Mouse (Mus musculus): ENCODE measurements around the gene Ly6g6e. TPM values are rescaled to one million over a fixed set of nuclear protein-coding genes. Genes with fewer than 3 reads are reported as not detected.

The Ly6g6e gene
- polyA plus RNA-seq, 1 experiment from 2014 or later: 9.7 TPM

DNA sequence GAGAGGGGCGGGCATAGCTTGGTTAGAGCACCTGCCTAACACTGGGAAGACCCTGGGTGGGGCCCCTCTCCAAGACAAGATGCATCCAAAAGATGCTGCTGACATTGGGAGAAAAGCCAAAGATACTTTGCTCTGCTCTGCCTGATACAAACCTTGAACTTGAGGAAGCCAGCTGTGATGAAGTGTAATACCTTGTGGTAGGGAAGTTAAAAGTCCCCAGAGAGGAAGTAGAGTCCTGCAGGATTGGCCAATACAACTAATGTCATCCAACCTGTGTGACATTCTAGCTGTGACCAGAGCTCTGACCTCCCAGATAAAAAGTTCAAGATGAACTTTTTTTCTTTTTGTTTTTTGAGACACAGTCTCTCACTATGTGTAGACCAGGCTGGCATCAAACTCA, 48.4 kb downstream of the Ly6g6e start:
- Histone ChIP-seq H3K36me3 (ENCODE audit: control insufficient read depth, insufficient read depth, low read length) (peaks cover 10% of the 10 kb centered on the region), H3K27me3 (ENCODE audit: control insufficient read depth, insufficient read depth, low read length) (no peaks in the 10 kb centered on the region), H3K9ac (replicated peaks; ENCODE audit: low read depth, low read length) (no peak overlapping the region), H3K9me3 (ENCODE audit: control insufficient read depth, low read depth, low read length) (no peaks in the 10 kb centered on the region), H3K27ac (ENCODE audit: low read length) (no peak overlapping the region; the same call in 1 of the 2 replicates), H3K4me3 (ENCODE audit: low read depth, low read length) (no peak overlapping the region), H3K4me1 (ENCODE audit: control insufficient read depth, insufficient read depth, low read length) (peaks cover 19% of the 10 kb centered on the region), H3K4me2 (replicated peaks; ENCODE audit: low read depth, low read length) (peak overlapping the region; percentile 60; the same call in 1 of the 2 replicates)
- no peak for ATAC-seq (ENCODE audit: insufficient number of reproducible peaks, insufficient read depth, low FRiP score, low read depth)
- 92% methylated on average over 1 of the region's 1 CpGs for WGBS

DNA sequence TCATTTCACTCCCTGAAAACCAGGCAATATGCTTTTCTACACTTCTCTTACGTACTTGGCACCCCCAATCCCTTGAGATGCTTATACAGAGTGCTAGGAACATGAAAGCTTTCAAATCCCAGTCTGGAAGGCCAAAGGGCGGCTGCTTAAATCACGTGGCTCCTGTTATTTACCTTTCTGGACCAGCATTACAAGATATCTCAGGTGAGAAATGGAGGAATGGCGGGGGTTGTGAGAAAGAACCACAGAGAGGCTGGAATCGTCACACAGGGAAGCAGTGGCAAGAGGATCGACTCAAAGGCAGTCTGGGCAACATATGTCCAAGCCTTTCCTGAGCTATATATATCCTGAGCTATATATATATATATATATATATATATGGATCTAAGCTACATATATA, 48.9 kb downstream of the Ly6g6e start:
- no peaks in the 10 kb centered on the region for H3K27me3 ChIP-seq (ENCODE audit: control insufficient read depth, insufficient read depth, low read length)
- ATAC-seq (ENCODE audit: insufficient number of reproducible peaks, insufficient read depth, low FRiP score, low read depth): no peak
- WGBS: 15% methylated on average over 6 of the region's 6 CpGs

DNA sequence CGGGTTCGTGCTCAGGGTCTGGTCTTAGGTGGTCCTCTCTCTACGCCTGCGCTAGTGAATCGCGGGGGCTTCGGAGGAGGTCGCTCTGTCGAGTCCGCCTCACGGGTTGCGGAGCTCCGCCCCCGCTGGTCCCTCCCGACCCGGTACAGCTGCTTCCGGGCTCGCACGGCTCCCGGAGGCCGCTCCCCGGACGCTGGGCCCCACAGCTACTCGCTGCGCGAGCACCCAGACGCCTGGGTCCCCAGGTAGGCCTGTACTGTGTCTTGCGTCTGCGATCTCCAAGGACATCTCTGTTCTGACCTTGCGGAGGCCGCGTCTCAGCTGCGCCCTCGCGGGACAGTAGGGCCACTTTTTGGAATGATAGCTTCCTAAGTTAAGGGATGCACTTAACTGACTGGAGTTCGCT, 49.5 kb downstream of the Ly6g6e start, which contains the start of gene D17H6S53E:
Gene D17H6S53E, plus strand, starts transcription at position 168 of the 406 bp plus-strand sequence.
- Histone ChIP-seq H3K36me3 (ENCODE audit: control insufficient read depth, insufficient read depth, low read length) (peaks cover 10% of the 10 kb centered on the region), H3K4me1 (ENCODE audit: control insufficient read depth, insufficient read depth, low read length) (peaks cover 17% of the 10 kb centered on the region), H3K4me3 (ENCODE audit: low read depth, low read length) (peak within 1 kb of the TSS; percentile 40), H3K27ac (ENCODE audit: low read length) (peak within 1 kb of the TSS; percentile 35; the same call in 1 of the 2 replicates), H3K27me3 (ENCODE audit: control insufficient read depth, insufficient read depth, low read length) (no peaks in the 10 kb centered on the region), H3K9me3 (ENCODE audit: control insufficient read depth, low read depth, low read length) (no peaks in the 10 kb centered on the region), H3K9ac (replicated peaks; ENCODE audit: low read depth, low read length) (peak within 1 kb of the TSS; percentile 41), H3K4me2 (replicated peaks; ENCODE audit: low read depth, low read length) (peak within 1 kb of the TSS; percentile 60)
- under 1% methylated on average over 36 of the region's 36 CpGs for WGBS
- peak; percentile 73 for ATAC-seq (ENCODE audit: insufficient number of reproducible peaks, insufficient read depth, low FRiP score, low read depth)

More for the DNA sequence above, 48.9 kb downstream of the Ly6g6e start:
- Histone ChIP-seq H3K9me3 (ENCODE audit: control insufficient read depth, low read depth, low read length) (no peaks in the 10 kb centered on the region), H3K36me3 (ENCODE audit: control insufficient read depth, insufficient read depth, low read length) (peaks cover 10% of the 10 kb centered on the region), H3K27ac (ENCODE audit: low read length) (peak overlapping the region; percentile 35; the same call in 1 of the 2 replicates), H3K9ac (replicated peaks; ENCODE audit: low read depth, low read length) (peak overlapping the region; percentile 41), H3K4me1 (ENCODE audit: control insufficient read depth, insufficient read depth, low read length) (peaks cover 17% of the 10 kb centered on the region), H3K4me3 (ENCODE audit: low read depth, low read length) (peak overlapping the region; percentile 40), H3K4me2 (replicated peaks; ENCODE audit: low read depth, low read length) (peak overlapping the region; percentile 60)

DNA sequence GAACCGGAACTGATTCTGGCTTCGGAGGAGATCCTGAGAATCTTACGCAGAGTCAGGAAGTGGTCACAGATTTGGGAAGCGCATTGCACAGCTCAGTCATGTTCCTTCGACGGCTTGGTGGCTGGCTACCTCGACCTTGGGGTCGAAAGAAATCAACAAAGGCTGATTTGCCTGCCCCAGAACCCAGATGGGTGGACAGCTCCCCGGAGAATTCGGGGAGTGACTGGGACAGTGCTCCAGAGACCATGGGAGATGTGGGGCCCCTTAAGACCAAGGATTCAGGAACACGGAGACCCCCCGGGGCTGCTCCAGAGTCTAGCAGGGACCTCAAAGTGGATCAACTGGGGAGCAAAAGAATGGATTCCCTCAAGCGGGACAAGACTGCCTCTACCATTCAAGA, 50.3 kb downstream of the Ly6g6e start:
- Histone ChIP-seq H3K27ac (ENCODE audit: low read length) (no peak overlapping the region), H3K4me3 (ENCODE audit: low read depth, low read length) (peak overlapping the region; percentile 40), H3K9me3 (ENCODE audit: control insufficient read depth, low read depth, low read length) (no peaks in the 10 kb centered on the region), H3K4me2 (replicated peaks; ENCODE audit: low read depth, low read length) (peak overlapping the region; percentile 60), H3K36me3 (ENCODE audit: control insufficient read depth, insufficient read depth, low read length) (peaks cover 10% of the 10 kb centered on the region), H3K27me3 (ENCODE audit: control insufficient read depth, insufficient read depth, low read length) (no peaks in the 10 kb centered on the region), H3K9ac (replicated peaks; ENCODE audit: low read depth, low read length) (peak overlapping the region; percentile 41), H3K4me1 (ENCODE audit: control insufficient read depth, insufficient read depth, low read length) (peaks cover 17% of the 10 kb centered on the region)
- whole genome bisulfite sequencing: 60% methylated on average over 13 of the region's 13 CpGs
- no peak for ATAC-seq (ENCODE audit: insufficient number of reproducible peaks, insufficient read depth, low FRiP score, low read depth)

Other genes with a start within 250 kb of the Ly6g6e start
- 22.3 and 27.3 TPM in 2 replicates for gene Stk19, start 240.0 kb upstream of the Ly6g6e start, polyA plus RNA-seq (2014; fragmentation: Nextera tagmentation; extraction: Ambion mirVana)
- gene Dxo, start 239.9 kb upstream of the Ly6g6e start, polyA plus RNA-seq (2014; fragmentation: Nextera tagmentation; extraction: Ambion mirVana): 52.9 and 56.4 TPM in 2 replicates
- gene Skiv2l, start 226.7 kb upstream of the Ly6g6e start, polyA plus RNA-seq (2014; fragmentation: Nextera tagmentation; extraction: Ambion mirVana): 37.7 and 39.5 TPM in 2 replicates
- gene Nelfe, start 226.5 kb upstream of the Ly6g6e start, polyA plus RNA-seq (2014; fragmentation: Nextera tagmentation; extraction: Ambion mirVana): 101 and 114 TPM in 2 replicates
- 6.7 and 9.4 TPM in 2 replicates for gene Cfb, start 214.4 kb upstream of the Ly6g6e start, polyA plus RNA-seq (2014; fragmentation: Nextera tagmentation; extraction: Ambion mirVana)
- gene Zbtb12, start 197.4 kb upstream of the Ly6g6e start, polyA plus RNA-seq (2014; fragmentation: Nextera tagmentation; extraction: Ambion mirVana): 0.87 and 1.2 TPM in 2 replicates
- not detected in 2 replicates for gene Gm20547, start 194.9 kb upstream of the Ly6g6e start, polyA plus RNA-seq (2014; fragmentation: Nextera tagmentation; extraction: Ambion mirVana)
- 2.8 TPM in 2 replicates for gene C2, start 178.6 kb upstream of the Ly6g6e start, polyA plus RNA-seq (2014; fragmentation: Nextera tagmentation; extraction: Ambion mirVana)
- gene Ehmt2, start 178.4 kb upstream of the Ly6g6e start, polyA plus RNA-seq (2014; fragmentation: Nextera tagmentation; extraction: Ambion mirVana): 69.4 and 79.4 TPM in 2 replicates
- 5.3 and 6.4 TPM in 2 replicates for gene Slc44a4, start 162.4 kb upstream of the Ly6g6e start, polyA plus RNA-seq (2014; fragmentation: Nextera tagmentation; extraction: Ambion mirVana)
- gene Neu1, start 145.6 kb upstream of the Ly6g6e start, polyA plus RNA-seq (2014; fragmentation: Nextera tagmentation; extraction: Ambion mirVana): 15.1 and 16.2 TPM in 2 replicates
- gene Hspa1b, start 117.7 kb upstream of the Ly6g6e start, polyA plus RNA-seq (2014; fragmentation: Nextera tagmentation; extraction: Ambion mirVana): 0.54 and 0.84 TPM in 2 replicates
- 0.66 TPM in 1 of 2 replicates, not detected in the other for gene Gm20481, start 107.0 kb upstream of the Ly6g6e start, polyA plus RNA-seq (2014; fragmentation: Nextera tagmentation; extraction: Ambion mirVana)
- 4.9 and 6.0 TPM in 2 replicates for gene Hspa1a, start 104.7 kb upstream of the Ly6g6e start, polyA plus RNA-seq (2014; fragmentation: Nextera tagmentation; extraction: Ambion mirVana)
- gene Hspa1l, start 104.2 kb upstream of the Ly6g6e start, polyA plus RNA-seq (2014; fragmentation: Nextera tagmentation; extraction: Ambion mirVana): 0.73 and 0.75 TPM in 2 replicates
- 177 and 205 TPM in 2 replicates for gene Lsm2, start 95.0 kb upstream of the Ly6g6e start, polyA plus RNA-seq (2014; fragmentation: Nextera tagmentation; extraction: Ambion mirVana)
- 84.0 and 92.3 TPM in 2 replicates for gene Vars, start 75.9 kb upstream of the Ly6g6e start, polyA plus RNA-seq (2014; fragmentation: Nextera tagmentation; extraction: Ambion mirVana)
- 0.18 and 0.22 TPM in 2 replicates for gene Vwa7, start 60.3 kb upstream of the Ly6g6e start, polyA plus RNA-seq (2014; fragmentation: Nextera tagmentation; extraction: Ambion mirVana)
- 16.3 and 21.3 TPM in 2 replicates for gene Sapcd1, start 48.9 kb upstream of the Ly6g6e start, polyA plus RNA-seq (2014; fragmentation: Nextera tagmentation; extraction: Ambion mirVana)
- 3.6 and 3.8 TPM in 2 replicates for gene Msh5, start 30.2 kb upstream of the Ly6g6e start, polyA plus RNA-seq (2014; fragmentation: Nextera tagmentation; extraction: Ambion mirVana)
- gene Clic1, start 26.9 kb upstream of the Ly6g6e start, polyA plus RNA-seq (2014; fragmentation: Nextera tagmentation; extraction: Ambion mirVana): 83.0 and 88.5 TPM in 2 replicates
- 292 and 322 TPM in 2 replicates for gene Ddah2, start 17.9 kb upstream of the Ly6g6e start, polyA plus RNA-seq (2014; fragmentation: Nextera tagmentation; extraction: Ambion mirVana)
- gene Ly6g6c, start 11.5 kb upstream of the Ly6g6e start, polyA plus RNA-seq (2014; fragmentation: Nextera tagmentation; extraction: Ambion mirVana): 0.30 and 0.63 TPM in 2 replicates
- 0.97 and 1.3 TPM in 2 replicates for gene Mpig6b, start 10.7 kb upstream of the Ly6g6e start, polyA plus RNA-seq (2014; fragmentation: Nextera tagmentation; extraction: Ambion mirVana)
- 1.5 and 2.1 TPM in 2 replicates for gene Ly6g6d, start 1.2 kb downstream of the Ly6g6e start, polyA plus RNA-seq (2014; fragmentation: Nextera tagmentation; extraction: Ambion mirVana)
- gene Ly6g6f, start 8.7 kb downstream of the Ly6g6e start, polyA plus RNA-seq (2014; fragmentation: Nextera tagmentation; extraction: Ambion mirVana): 0.29 TPM in 1 of 2 replicates, not detected in the other
- gene Abhd16a, start 12.4 kb downstream of the Ly6g6e start, polyA plus RNA-seq (2014; fragmentation: Nextera tagmentation; extraction: Ambion mirVana): 77.1 and 81.4 TPM in 2 replicates
- gene Ly6g5c, start 31.4 kb downstream of the Ly6g6e start, polyA plus RNA-seq (2014; fragmentation: Nextera tagmentation; extraction: Ambion mirVana): not detected in 2 replicates
- gene Ly6g5b, start 38.5 kb downstream of the Ly6g6e start, polyA plus RNA-seq (2014; fragmentation: Nextera tagmentation; extraction: Ambion mirVana): 0.49 and 0.81 TPM in 2 replicates
- 20.3 and 21.9 TPM in 2 replicates for gene Gpank1, start 44.6 kb downstream of the Ly6g6e start, polyA plus RNA-seq (2014; fragmentation: Nextera tagmentation; extraction: Ambion mirVana)
- gene Csnk2b, start 45.2 kb downstream of the Ly6g6e start, polyA plus RNA-seq (2014; fragmentation: Nextera tagmentation; extraction: Ambion mirVana): 269 and 270 TPM in 2 replicates
- gene D17H6S53E, start 49.5 kb downstream of the Ly6g6e start, polyA plus RNA-seq (2014; fragmentation: Nextera tagmentation; extraction: Ambion mirVana): 10.1 and 13.3 TPM in 2 replicates
- 0.75 and 0.77 TPM in 2 replicates for gene Apom, start 55.1 kb downstream of the Ly6g6e start, polyA plus RNA-seq (2014; fragmentation: Nextera tagmentation; extraction: Ambion mirVana)
- gene Bag6, start 58.3 kb downstream of the Ly6g6e start, polyA plus RNA-seq (2014; fragmentation: Nextera tagmentation; extraction: Ambion mirVana): 86.5 and 89.0 TPM in 2 replicates
- gene Prrc2a, start 88.0 kb downstream of the Ly6g6e start, polyA plus RNA-seq (2014; fragmentation: Nextera tagmentation; extraction: Ambion mirVana): 209 and 222 TPM in 2 replicates
- gene Aif1, start 99.2 kb downstream of the Ly6g6e start, polyA plus RNA-seq (2014; fragmentation: Nextera tagmentation; extraction: Ambion mirVana): 16.4 and 19.6 TPM in 2 replicates
- 18.5 and 21.1 TPM in 2 replicates for gene Lst1, start 111.5 kb downstream of the Ly6g6e start, polyA plus RNA-seq (2014; fragmentation: Nextera tagmentation; extraction: Ambion mirVana)
- 1.4 and 1.8 TPM in 2 replicates for gene Ltb, start 117.5 kb downstream of the Ly6g6e start, polyA plus RNA-seq (2014; fragmentation: Nextera tagmentation; extraction: Ambion mirVana)
- gene Tnf, start 125.1 kb downstream of the Ly6g6e start, polyA plus RNA-seq (2014; fragmentation: Nextera tagmentation; extraction: Ambion mirVana): 0.20 and 0.34 TPM in 2 replicates
- 0.42 and 0.59 TPM in 2 replicates for gene Lta, start 128.4 kb downstream of the Ly6g6e start, polyA plus RNA-seq (2014; fragmentation: Nextera tagmentation; extraction: Ambion mirVana)
- not detected in 2 replicates for gene Gm16181, start 143.9 kb downstream of the Ly6g6e start, polyA plus RNA-seq (2014; fragmentation: Nextera tagmentation; extraction: Ambion mirVana)
- 8.1 and 8.5 TPM in 2 replicates for gene Atp6v1g2, start 156.8 kb downstream of the Ly6g6e start, polyA plus RNA-seq (2014; fragmentation: Nextera tagmentation; extraction: Ambion mirVana)
- gene Nfkbil1, start 158.9 kb downstream of the Ly6g6e start, polyA plus RNA-seq (2014; fragmentation: Nextera tagmentation; extraction: Ambion mirVana): 3.5 and 3.8 TPM in 2 replicates
- gene Ddx39b, start 164.8 kb downstream of the Ly6g6e start, polyA plus RNA-seq (2014; fragmentation: Nextera tagmentation; extraction: Ambion mirVana): 467 and 480 TPM in 2 replicates
- 77.6 and 83.3 TPM in 2 replicates for gene H2-D1, start 185.8 kb downstream of the Ly6g6e start, polyA plus RNA-seq (2014; fragmentation: Nextera tagmentation; extraction: Ambion mirVana)
- 0.49 and 0.60 TPM in 2 replicates for gene H2-Q1, start 243.5 kb downstream of the Ly6g6e start, polyA plus RNA-seq (2014; fragmentation: Nextera tagmentation; extraction: Ambion mirVana)

All from stomach, embryonic 14.5 days (tissue).